Mouse (Mus musculus) ES-E14 (cell line): ENCODE data around the gene Msi2. TPM values are rescaled to one million over a fixed set of nuclear protein-coding genes. Genes with fewer than 3 reads are reported as not detected.

Experiments
- DNase-seq: peaks from one replicate; pipeline ENCODE4 v3.0.0-alpha.2; 2013; ENCODE audit warnings: low read depth, low spot score
- H3K27ac ChIP-seq: 2 replicates; pipeline ENCODE4 v1.5.1; 2012; ENCODE audit warnings: low read depth, mild to moderate bottlenecking, low read length, moderate library complexity, mixed read lengths; ENCODE audit not compliant: poor library complexity, insufficient read depth, severe bottlenecking
- H3K36me3 ChIP-seq: 2 replicates; pipeline ENCODE4 v1.6.1; 2012; ENCODE audit warnings: mild to moderate bottlenecking, low read length, moderate library complexity, mixed read lengths; ENCODE audit not compliant: control insufficient read depth, poor library complexity, insufficient read depth, severe bottlenecking
- H3K4me1 ChIP-seq, 2 experiments: fragments of 150-350 bp in 1 of 2; sonication (generic) in 1 of 2; 2 replicates each; pipeline ENCODE4 v1.6.1; 2012; ENCODE audit warnings: low read length in 2 of 2, mild to moderate bottlenecking in 1 of 2, mixed read lengths in 1 of 2; ENCODE audit not compliant: control insufficient read depth in 2 of 2, insufficient read depth in 2 of 2, poor library complexity in 1 of 2
- H3K4me3 ChIP-seq, 2 experiments: fragments of 150-350 bp in 1 of 2; sonication (generic) in 1 of 2; 2 replicates each; pipeline ENCODE4 v1.5.1; 2012; ENCODE audit warnings: low read length in 2 of 2, low read depth in 1 of 2, mild to moderate bottlenecking in 1 of 2, mixed read lengths in 1 of 2; ENCODE audit not compliant: insufficient read depth in 1 of 2, poor library complexity in 1 of 2, severe bottlenecking in 1 of 2
- H3K9ac ChIP-seq: 2 replicates; pipeline ENCODE4 v1.6.1; 2012; ENCODE audit warnings: low read depth, mild to moderate bottlenecking, low read length, mixed read lengths; ENCODE audit not compliant: poor library complexity, insufficient read depth, severe bottlenecking
- H3K9me3 ChIP-seq: fragments of 150-350 bp; sonication (generic); 2 replicates; pipeline ENCODE4 v1.6.1; 2012; ENCODE audit warnings: low read depth, mild to moderate bottlenecking, low read length; ENCODE audit not compliant: control insufficient read depth, insufficient read depth
- CHD2 ChIP-seq: IDR thresholded peaks from 2 replicates; pipeline ENCODE4 v1.6.1; 2014; ENCODE audit warnings: mild to moderate bottlenecking, low read depth, low read length, inconsistent platforms
- HCFC1 ChIP-seq: IDR thresholded peaks from 2 replicates; pipeline ENCODE4 v1.6.1; 2012; ENCODE audit warnings: low read length, inconsistent platforms, borderline replicate concordance; ENCODE audit not compliant: insufficient read depth
- MAFK ChIP-seq: IDR thresholded peaks from 2 replicates; pipeline ENCODE4 v1.6.1; 2014; ENCODE audit warnings: mild to moderate bottlenecking, low read depth, low read length, inconsistent platforms; ENCODE audit not compliant: insufficient read depth
- ZC3H11A ChIP-seq: IDR thresholded peaks from 2 replicates; pipeline ENCODE4 v1.6.1; 2012; ENCODE audit warnings: low read depth, mild to moderate bottlenecking, inconsistent platforms, low read length, borderline replicate concordance
- ZNF384 ChIP-seq: IDR thresholded peaks from 2 replicates; pipeline ENCODE4 v1.6.1; 2012; ENCODE audit warnings: low read depth, low read length, inconsistent platforms
- in situ Hi-C, 2 experiments: fragments of 600-800 bp; cut with MboI; formaldehyde crosslinking; loops; one replicate each; pipeline ENCODE4 v1.15.1; 2025; ENCODE audit warnings: low sequenced_read_pairs in 2 of 2, inconsistent platforms in 1 of 2; ENCODE audit not compliant: unreplicated experiment in 2 of 2
- total RNA-seq: library from RNA; depleted of rRNA; stranded (reverse); fragments of 300-350 nt; gene quantifications from 2 replicates; pipeline ENCODE4 v1.2.3, GENCODE M21; 2012

Msi2 gene
- total RNA-seq, 1 experiment = 66.4 TPM

GRCm38 (mm10) chr11:88508133-88508532, 210.2 kb downstream of the Msi2 start:
- Histone ChIP-seq H3K4me1 (peaks cover 1 to 9% of the 10 kb centered on the region in 2 experiments; a peak in 2 of 4 replicates), H3K36me3 (peaks cover 5% of the 10 kb centered on the region; the same call in 1 of the 2 replicates), H3K27ac (no peak overlapping the region), H3K4me3 (no peak overlapping the region), H3K9ac (no peak overlapping the region), H3K9me3 (no peaks in the 10 kb centered on the region)
- no peak for DNase-seq
- in situ Hi-C loops = no loop called here
- no peak for TF ChIP-seq CHD2
- TF ChIP-seq HCFC1 = no peak
- TF ChIP-seq MAFK = no peak
- TF ChIP-seq ZC3H11A = no peak
- no peak for TF ChIP-seq ZNF384

GRCm38 (mm10) chr11:88506544-88507419, 211.5 kb downstream of the Msi2 start:
- Histone ChIP-seq H3K4me3 (no peak overlapping the region), H3K27ac (no peak overlapping the region), H3K9ac (no peak overlapping the region), H3K4me1 (peaks cover 0 to 13% of the 10 kb centered on the region in 2 experiments; a peak in 2 of 4 replicates), H3K36me3 (peaks cover 5% of the 10 kb centered on the region; the same call in 1 of the 2 replicates), H3K9me3 (no peaks in the 10 kb centered on the region)
- DNase-seq = no peak
- TF ChIP-seq ZNF384 (no peak), HCFC1 (no peak), ZC3H11A (no peak), CHD2 (no peak), MAFK (no peak)
- in situ Hi-C loops = no loop called here

DNA sequence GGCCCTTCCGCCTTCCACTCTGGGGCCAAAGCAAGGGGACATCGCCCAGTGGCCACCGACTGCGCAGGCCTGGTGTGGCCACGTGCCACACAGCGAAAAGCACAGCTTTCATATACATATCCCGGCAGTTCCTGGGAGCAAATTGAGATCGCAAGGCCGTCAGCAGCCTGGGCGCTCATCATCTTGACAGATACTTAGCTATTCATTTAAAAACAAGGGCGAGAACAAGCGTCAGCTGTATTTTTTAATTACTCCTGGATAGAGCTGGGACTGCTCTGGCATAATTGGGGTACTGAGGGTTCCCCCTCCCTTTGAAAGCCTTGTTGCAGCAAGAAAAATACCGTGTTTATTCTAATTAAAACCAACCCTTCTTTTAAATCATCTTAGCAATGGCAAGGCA, 212.2 kb downstream of the Msi2 start:
- in situ Hi-C loops = no loop called here

GRCm38 (mm10) chr11:88502566-88502965, 215.7 kb downstream of the Msi2 start:
- in situ Hi-C loops = no loop called here
- H3K4me3 ChIP-seq = no peak overlapping the region
- no peak overlapping the region for H3K9ac ChIP-seq
- TF ChIP-seq ZC3H11A (no peak), ZNF384 (no peak), CHD2 (no peak), HCFC1 (no peak), MAFK (no peak)
- H3K36me3 ChIP-seq = no peaks in the 10 kb centered on the region
- DNase-seq = no peak
- H3K9me3 ChIP-seq = no peaks in the 10 kb centered on the region
- H3K27ac ChIP-seq = no peak overlapping the region
- H3K4me1 ChIP-seq = peaks cover 0 to 16% of the 10 kb centered on the region in 2 experiments; a peak in 2 of 4 replicates

More for the DNA sequence above, 212.2 kb downstream of the Msi2 start:
- TF ChIP-seq ZC3H11A (no peak), HCFC1 (no peak), MAFK (no peak), CHD2 (no peak), ZNF384 (no peak)
- peaks cover 0 to 13% of the 10 kb centered on the region in 2 experiments; a peak in 2 of 4 replicates for H3K4me1 ChIP-seq
- H3K4me3 ChIP-seq = no peak overlapping the region
- H3K27ac ChIP-seq = no peak overlapping the region
- no peaks in the 10 kb centered on the region for H3K9me3 ChIP-seq
- H3K36me3 ChIP-seq = peaks cover 5% of the 10 kb centered on the region; the same call in 1 of the 2 replicates
- H3K9ac ChIP-seq = no peak overlapping the region
- DNase-seq = no peak
